Mouse (Mus musculus): ENCODE data around the gene Birc7. TPM values are rescaled to one million over a fixed set of nuclear protein-coding genes. Genes with fewer than 3 reads are reported as not detected.

Birc7 gene
- not detected for total RNA-seq (2018; cell fraction: chromatin; rRNA removed)
- total RNA-seq (2018; cell fraction: cytosol; rRNA removed), result not detected
- total RNA-seq (2018; cell fraction: nucleus; rRNA removed), result not detected
- not detected in 3 replicates for polyA plus RNA-seq (2018)

DNA sequence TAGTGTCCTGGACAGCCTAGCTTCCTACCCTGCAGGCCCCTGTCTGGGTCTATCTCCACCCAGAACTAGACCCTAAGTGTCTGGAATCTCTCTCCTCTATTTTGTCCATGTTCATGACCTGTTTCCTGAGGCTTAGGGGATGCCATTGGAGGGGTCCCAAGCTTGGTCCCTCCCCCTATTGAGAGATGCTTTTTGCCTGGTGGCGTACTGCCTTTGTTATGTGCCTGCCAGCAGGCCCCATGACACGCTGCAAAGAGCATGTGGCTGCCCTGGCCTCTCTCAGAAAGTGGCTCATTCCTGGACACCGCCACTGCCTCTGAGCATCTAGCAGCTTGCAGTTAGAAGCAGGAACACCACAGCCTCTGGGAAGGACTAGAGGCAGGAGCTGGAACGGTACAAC is at the start of gene Birc7:
Gene Birc7, plus strand, starts transcription at position 301 of the 400 bp plus-strand sequence.
- H3K27ac ChIP-seq, result no peak within 1 kb of the TSS
- 75% methylated on average over 4 of the region's 4 CpGs for WGBS (ENCODE audit: missing documents)
- H3K4me3 ChIP-seq (ENCODE audit: inconsistent target), result no peak within 1 kb of the TSS
- H3K36me3 ChIP-seq (ENCODE audit: inconsistent target), result no peaks in the 10 kb centered on the region
- H3K79me2 ChIP-seq (ENCODE audit: inconsistent target), result no peaks in the 10 kb centered on the region

- 52% methylated on average over 7 of the region's 7 CpGs for WGBS (ENCODE audit: missing documents)
- H3K36me3 ChIP-seq (ENCODE audit: inconsistent target), result no peaks in the 10 kb centered on the region
- H3K27ac ChIP-seq, result no peak overlapping the region
- no peaks in the 10 kb centered on the region for H3K79me2 ChIP-seq (ENCODE audit: inconsistent target)
- H3K4me3 ChIP-seq (ENCODE audit: inconsistent target), result no peak overlapping the region
These were observed 49.3 kb upstream of the Birc7 start for GRCm38 (mm10) chr2:180879365-180880067.

DNA sequence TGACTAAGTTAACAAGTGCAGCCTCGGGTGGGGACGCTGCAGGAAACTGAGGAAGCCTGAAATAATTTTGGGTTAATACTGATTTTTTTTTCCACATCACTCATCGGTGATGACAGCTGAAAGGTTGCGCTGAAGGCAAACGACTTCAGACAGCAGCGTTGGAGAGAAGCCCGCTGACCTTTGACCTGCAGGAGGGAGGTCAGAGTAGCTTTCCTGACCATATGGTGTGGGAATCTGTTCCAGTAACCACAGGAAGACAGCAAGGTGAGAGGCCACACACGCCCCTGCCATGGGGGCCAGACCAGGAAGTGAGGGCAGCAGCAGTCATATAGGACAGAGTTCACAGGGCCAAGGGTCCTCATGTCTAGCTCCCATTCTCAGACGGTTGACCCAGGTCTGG is 47.5 kb upstream of the Birc7 start:
- Histone ChIP-seq H3K4me3 (ENCODE audit: inconsistent target) (no peak overlapping the region), H3K79me2 (ENCODE audit: inconsistent target) (no peaks in the 10 kb centered on the region), H3K27ac (no peak overlapping the region), H3K36me3 (ENCODE audit: inconsistent target) (no peaks in the 10 kb centered on the region)
- 50% methylated on average over 9 of the region's 9 CpGs for WGBS (ENCODE audit: missing documents)

DNA sequence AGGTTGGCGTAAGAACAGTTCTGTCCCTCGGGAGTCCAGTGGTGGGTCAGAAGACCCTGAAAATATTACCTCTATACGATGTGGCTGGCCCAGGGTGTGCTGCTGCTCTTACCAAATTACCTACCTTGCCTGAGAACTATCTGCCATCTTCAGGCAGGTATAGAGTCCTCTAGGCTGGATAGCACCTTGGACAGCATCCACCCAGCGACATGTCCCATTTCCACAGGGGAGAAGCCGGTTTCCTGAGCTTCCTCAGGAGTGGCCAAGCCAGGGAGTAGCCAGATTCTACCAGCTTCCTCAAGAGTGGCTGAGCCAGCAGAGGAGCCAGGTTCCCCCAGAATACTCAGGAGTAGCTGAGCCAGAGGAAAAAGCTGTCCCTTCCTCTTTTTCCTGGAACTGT is 43.6 kb upstream of the Birc7 start:
- 58% methylated on average over 5 of the region's 5 CpGs for WGBS (ENCODE audit: missing documents)
- Histone ChIP-seq H3K79me2 (ENCODE audit: inconsistent target) (no peaks in the 10 kb centered on the region), H3K27ac (no peak overlapping the region)

DNA sequence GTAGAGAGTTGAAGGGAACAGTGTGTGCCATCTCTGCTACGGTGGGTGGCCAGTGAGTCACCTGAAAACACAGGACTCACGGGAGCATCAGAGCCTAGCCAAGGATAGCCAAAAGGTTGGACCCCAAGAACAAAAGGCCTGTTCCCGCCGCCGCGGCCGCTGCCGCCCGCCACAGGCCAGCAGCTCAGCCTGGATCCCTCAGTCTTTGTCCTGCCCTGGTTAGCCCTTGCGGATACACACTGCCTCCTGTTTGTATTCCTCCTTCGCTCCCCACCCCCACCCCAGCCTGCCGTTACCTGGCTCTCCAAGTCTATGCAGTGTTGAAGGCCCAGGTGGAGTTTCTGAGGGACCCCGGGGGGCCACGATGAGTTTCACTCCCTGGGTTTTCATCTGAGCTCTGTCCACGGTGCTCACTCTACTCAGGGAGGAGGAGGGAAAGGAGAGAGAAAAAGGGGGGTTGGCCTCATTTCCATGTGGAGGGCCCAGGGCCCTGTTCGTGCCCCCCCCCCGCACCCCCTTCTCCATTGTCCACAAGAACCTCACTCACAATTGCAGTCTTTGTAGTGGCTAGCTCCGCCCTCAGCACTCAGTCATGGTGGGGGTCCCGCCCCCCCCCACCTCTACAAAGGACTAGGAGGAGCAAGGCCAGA is 39.4 kb upstream of the Birc7 start:
- WGBS (ENCODE audit: missing documents), result 20% methylated on average over 18 of the region's 19 CpGs
- H3K79me2 ChIP-seq (ENCODE audit: inconsistent target), result no peaks in the 10 kb centered on the region
- H3K36me3 ChIP-seq (ENCODE audit: inconsistent target), result no peaks in the 10 kb centered on the region
- no peak overlapping the region for H3K4me3 ChIP-seq (ENCODE audit: inconsistent target)
- H3K27ac ChIP-seq, result no peak overlapping the region

More for the DNA sequence above, 43.6 kb upstream of the Birc7 start:
- Histone ChIP-seq H3K36me3 (ENCODE audit: inconsistent target) (no peaks in the 10 kb centered on the region), H3K4me3 (ENCODE audit: inconsistent target) (no peak overlapping the region)

GRCm38 (mm10) chr2:180889921-180890280 is 38.9 kb upstream of the Birc7 start:
- H3K36me3 ChIP-seq (ENCODE audit: inconsistent target), result no peaks in the 10 kb centered on the region
- H3K27ac ChIP-seq, result no peak overlapping the region
- no peaks in the 10 kb centered on the region for H3K79me2 ChIP-seq (ENCODE audit: inconsistent target)
- 38% methylated on average over 4 of the region's 4 CpGs for WGBS (ENCODE audit: missing documents)
- H3K4me3 ChIP-seq (ENCODE audit: inconsistent target), result no peak overlapping the region

DNA sequence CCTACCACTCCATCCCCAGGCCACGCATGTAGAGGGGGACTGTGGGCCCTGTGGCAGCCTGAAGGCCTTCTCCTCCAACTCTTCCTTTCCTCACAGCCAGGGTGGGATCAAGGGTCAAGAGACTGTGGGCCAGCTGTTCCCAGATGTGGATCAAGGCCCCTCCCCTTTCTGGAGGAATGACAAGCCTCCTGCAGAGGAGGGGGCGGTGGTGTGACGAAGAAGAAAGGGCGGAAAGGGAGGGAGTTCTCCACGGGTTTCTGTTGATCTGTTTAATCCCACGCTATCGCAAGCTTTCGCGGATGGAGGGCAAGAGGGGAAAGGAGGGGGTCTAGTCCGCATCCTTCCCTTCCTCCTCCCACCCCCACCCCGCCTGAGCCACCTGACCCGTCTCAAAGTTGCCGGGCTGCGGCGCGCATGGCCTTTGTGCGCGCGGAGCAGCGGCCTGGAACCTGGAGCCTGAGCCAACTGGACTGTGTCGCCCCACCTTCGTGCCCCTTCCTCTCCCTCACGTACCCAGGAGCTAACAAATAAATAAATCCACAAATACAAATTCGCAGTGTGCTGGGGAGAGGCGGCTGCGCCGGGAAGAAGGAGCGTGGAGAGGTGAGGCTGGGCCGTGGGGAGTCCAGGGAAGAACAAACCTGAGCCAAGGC is 38.3 kb upstream of the Birc7 start:
- Histone ChIP-seq H3K79me2 (ENCODE audit: inconsistent target) (no peaks in the 10 kb centered on the region), H3K27ac (no peak overlapping the region), H3K4me3 (ENCODE audit: inconsistent target) (no peak overlapping the region), H3K36me3 (ENCODE audit: inconsistent target) (no peaks in the 10 kb centered on the region)
- WGBS (ENCODE audit: missing documents), result 8% methylated on average over 29 of the region's 29 CpGs

- H3K4me3 ChIP-seq (ENCODE audit: inconsistent target), result no peak overlapping the region
- 4% methylated on average over 37 of the region's 37 CpGs for WGBS (ENCODE audit: missing documents)
- no peaks in the 10 kb centered on the region for H3K79me2 ChIP-seq (ENCODE audit: inconsistent target)
- no peaks in the 10 kb centered on the region for H3K36me3 ChIP-seq (ENCODE audit: inconsistent target)
- H3K27ac ChIP-seq, result no peak overlapping the region
These were observed 37.6 kb upstream of the Birc7 start for GRCm38 (mm10) chr2:180891075-180891834.

DNA sequence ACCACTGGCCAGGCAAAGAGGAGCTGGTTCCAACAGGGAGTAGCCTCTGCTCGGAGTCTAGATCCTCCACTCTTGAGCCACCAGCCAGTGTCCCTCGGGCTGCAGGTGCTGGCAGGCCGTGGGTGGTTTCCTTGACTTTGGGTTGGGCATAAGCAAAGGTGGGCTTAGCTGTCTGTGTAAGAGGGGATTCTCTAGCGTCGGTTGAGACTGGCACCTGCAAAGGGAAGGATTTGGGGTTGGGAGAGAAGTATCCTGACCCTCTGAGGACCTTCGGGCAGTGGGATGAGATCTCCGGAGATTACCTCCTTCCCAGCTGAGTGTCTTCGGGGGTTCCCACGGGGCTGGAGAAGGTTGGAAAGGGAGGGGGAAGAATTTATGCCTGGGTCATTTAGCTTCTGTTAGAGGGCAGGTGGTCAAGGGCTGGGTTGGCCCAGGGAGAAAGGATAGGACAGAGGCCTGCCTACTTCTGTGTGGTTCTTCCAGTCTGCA is 36.9 kb upstream of the Birc7 start:
- Histone ChIP-seq H3K79me2 (ENCODE audit: inconsistent target) (no peaks in the 10 kb centered on the region), H3K36me3 (ENCODE audit: inconsistent target) (no peaks in the 10 kb centered on the region), H3K4me3 (ENCODE audit: inconsistent target) (no peak overlapping the region), H3K27ac (no peak overlapping the region)
- 7% methylated on average over 9 of the region's 9 CpGs for WGBS (ENCODE audit: missing documents)

DNA sequence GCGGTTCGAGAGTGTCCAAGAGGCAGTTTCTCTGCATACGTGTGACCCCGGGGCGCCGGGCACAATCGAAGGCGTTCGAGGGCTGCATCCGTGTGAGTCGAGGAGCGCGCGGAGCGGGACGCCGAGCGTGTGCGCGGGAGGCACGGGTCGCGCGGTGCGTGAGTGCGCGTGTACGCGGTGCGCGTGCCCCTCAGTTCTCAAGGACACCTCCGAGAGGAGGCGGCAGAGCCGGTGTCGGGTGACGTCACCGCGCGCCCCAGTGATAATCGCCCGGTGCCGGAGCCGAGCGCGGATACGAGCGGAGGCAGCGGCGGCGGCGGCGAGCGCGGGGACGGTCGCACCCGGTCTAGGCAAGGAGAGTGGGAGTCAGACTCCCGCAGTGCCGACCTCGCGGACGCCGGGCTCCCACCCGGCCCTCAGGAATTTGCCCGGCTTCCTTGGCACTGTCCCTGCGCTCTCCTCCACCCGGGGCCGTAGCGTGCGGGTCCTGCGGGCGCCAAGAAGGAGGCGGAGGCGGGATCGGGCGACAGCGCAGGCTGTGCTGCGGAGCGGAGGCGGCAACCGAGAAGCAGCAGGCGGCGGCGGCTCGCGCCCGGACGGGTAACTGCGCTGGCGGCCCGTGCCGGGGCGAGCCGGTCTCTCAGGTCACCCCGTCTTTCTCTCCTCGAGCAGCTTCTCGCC is 35.8 kb upstream of the Birc7 start:
- Histone ChIP-seq H3K27ac (no peak overlapping the region), H3K36me3 (ENCODE audit: inconsistent target) (no peaks in the 10 kb centered on the region), H3K79me2 (ENCODE audit: inconsistent target) (no peaks in the 10 kb centered on the region), H3K4me3 (ENCODE audit: inconsistent target) (no peak overlapping the region)
- 1% methylated on average over 97 of the region's 97 CpGs for WGBS (ENCODE audit: missing documents)

- H3K27ac ChIP-seq, result no peak overlapping the region
- no peaks in the 10 kb centered on the region for H3K36me3 ChIP-seq (ENCODE audit: inconsistent target)
- no peak overlapping the region for H3K4me3 ChIP-seq (ENCODE audit: inconsistent target)
- 5% methylated on average over 50 of the region's 50 CpGs for WGBS (ENCODE audit: missing documents)
- no peaks in the 10 kb centered on the region for H3K79me2 ChIP-seq (ENCODE audit: inconsistent target)
These were observed 35.2 kb upstream of the Birc7 start for GRCm38 (mm10) chr2:180893537-180894028.

DNA sequence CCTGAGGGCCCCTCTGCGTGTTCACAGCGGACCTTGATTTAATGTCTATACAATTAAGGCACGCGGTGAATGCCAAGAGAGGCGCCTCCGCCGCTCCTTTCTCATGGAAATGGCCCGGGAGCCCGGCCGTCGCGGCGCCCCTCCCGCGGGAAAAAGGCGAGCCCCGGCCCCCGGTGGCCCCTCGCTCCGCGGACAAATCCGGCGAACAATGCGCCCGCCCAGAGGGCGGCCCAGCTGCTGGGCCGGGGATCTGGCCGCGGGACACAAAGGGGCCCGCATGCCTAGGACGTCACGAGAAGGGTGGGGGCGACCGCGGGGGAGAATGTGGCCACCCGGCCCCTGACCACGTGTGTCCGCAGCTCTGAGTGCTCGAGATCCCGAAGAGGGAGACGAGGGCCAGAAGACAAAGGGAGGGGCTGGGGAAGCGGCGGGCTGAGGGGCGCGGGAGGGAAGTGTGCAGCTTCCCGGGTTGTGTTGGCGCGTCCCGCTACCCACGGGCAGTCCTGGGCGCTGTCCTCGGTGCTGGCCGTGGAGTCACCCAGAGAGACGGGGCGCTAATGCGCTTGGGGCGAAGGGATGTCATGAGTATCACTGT is 34.7 kb upstream of the Birc7 start:
- H3K4me3 ChIP-seq (ENCODE audit: inconsistent target), result no peak overlapping the region
- 3% methylated on average over 56 of the region's 57 CpGs for WGBS (ENCODE audit: missing documents)

GRCm38 (mm10) chr2:180894734-180895133 is 34.1 kb upstream of the Birc7 start:
- Histone ChIP-seq H3K79me2 (ENCODE audit: inconsistent target) (no peaks in the 10 kb centered on the region), H3K27ac (no peak overlapping the region), H3K4me3 (ENCODE audit: inconsistent target) (no peak overlapping the region), H3K36me3 (ENCODE audit: inconsistent target) (no peaks in the 10 kb centered on the region)
- 4% methylated on average over 13 of the region's 13 CpGs for WGBS (ENCODE audit: missing documents)

More for the DNA sequence above, 34.7 kb upstream of the Birc7 start:
- Histone ChIP-seq H3K27ac (no peak overlapping the region), H3K36me3 (ENCODE audit: inconsistent target) (no peaks in the 10 kb centered on the region), H3K79me2 (ENCODE audit: inconsistent target) (no peaks in the 10 kb centered on the region)
